Mouse (Mus musculus): ENCODE results near the gene Hist1h3c. TPM values are rescaled to one million over a fixed set of nuclear protein-coding genes. Genes with fewer than 3 reads are reported as not detected.
A peak's percentile ranks its signal among the peaks of the same experiment; 100 is the strongest.

Hist1h3c gene
- polyA plus RNA-seq, 1 experiment, result 2.3 TPM

GRCm38 (mm10) chr13:23760972-23761864 is 15.8 kb upstream of the Hist1h3c start, which contains the start of gene Hist1h4a:
Gene Hist1h4a, minus strand, starts transcription at chr13:23761230.
- Histone ChIP-seq H3K4me3 (ENCODE audit: control insufficient read depth, low read depth, low read length) (peak within 1 kb of the TSS; percentile 85), H3K27ac (ENCODE audit: control insufficient read depth, insufficient read depth, low read depth, low read length) (peak within 1 kb of the TSS; percentile 91), H3K36me3 (ENCODE audit: control insufficient read depth, insufficient read depth, low read length) (no peaks in the 10 kb centered on the region), H3K27me3 (ENCODE audit: control insufficient read depth, insufficient read depth, low read length) (no peaks in the 10 kb centered on the region), H3K4me1 (ENCODE audit: control insufficient read depth, insufficient read depth, low read length) (peaks cover 11% of the 10 kb centered on the region)
- TF ChIP-seq CTCF (IDR thresholded peaks at IDR 0.05; ENCODE audit: control insufficient read depth, insufficient read depth, insufficient replicate concordance, low read depth, low read length), result no peak
- peak; percentile 51; the same call in 1 of the 2 replicates for TF ChIP-seq POLR2A (IDR thresholded peaks at IDR 0.05; ENCODE audit: control insufficient read depth, low read depth, low read length)

GRCm38 (mm10) chr13:23760240-23760971 is 15.0 kb upstream of the Hist1h3c start:
- H3K4me1 ChIP-seq (ENCODE audit: control insufficient read depth, insufficient read depth, low read length), result peaks cover 11% of the 10 kb centered on the region
- no peaks in the 10 kb centered on the region for H3K27me3 ChIP-seq (ENCODE audit: control insufficient read depth, insufficient read depth, low read length)

GRCm38 (mm10) chr13:23759916-23760239 is 14.5 kb upstream of the Hist1h3c start:
- Histone ChIP-seq H3K27ac (ENCODE audit: control insufficient read depth, insufficient read depth, low read depth, low read length) (peak overlapping the region; percentile 91), H3K27me3 (ENCODE audit: control insufficient read depth, insufficient read depth, low read length) (no peaks in the 10 kb centered on the region), H3K36me3 (ENCODE audit: control insufficient read depth, insufficient read depth, low read length) (no peaks in the 10 kb centered on the region), H3K4me1 (ENCODE audit: control insufficient read depth, insufficient read depth, low read length) (peaks cover 8% of the 10 kb centered on the region), H3K4me3 (ENCODE audit: control insufficient read depth, low read depth, low read length) (peak overlapping the region; percentile 85; the same call in 1 of the 2 replicates)
- no peak for TF ChIP-seq CTCF (IDR thresholded peaks at IDR 0.05; ENCODE audit: control insufficient read depth, insufficient read depth, insufficient replicate concordance, low read depth, low read length)

More at GRCm38 (mm10) chr13:23760240-23760971, 15.0 kb upstream of the Hist1h3c start:
- Histone ChIP-seq H3K36me3 (ENCODE audit: control insufficient read depth, insufficient read depth, low read length) (no peaks in the 10 kb centered on the region), H3K4me3 (ENCODE audit: control insufficient read depth, low read depth, low read length) (peak overlapping the region; percentile 85), H3K27ac (ENCODE audit: control insufficient read depth, insufficient read depth, low read depth, low read length) (peak overlapping the region; percentile 91)
- TF ChIP-seq CTCF (IDR thresholded peaks at IDR 0.05; ENCODE audit: control insufficient read depth, insufficient read depth, insufficient replicate concordance, low read depth, low read length) (no peak), POLR2A (IDR thresholded peaks at IDR 0.05; ENCODE audit: control insufficient read depth, low read depth, low read length) (no peak)

- H3K4me3 ChIP-seq (ENCODE audit: control insufficient read depth, low read depth, low read length), result peak overlapping the region; percentile 50; the same call in 1 of the 2 replicates
- no peak overlapping the region for H3K27ac ChIP-seq (ENCODE audit: control insufficient read depth, insufficient read depth, low read depth, low read length)
- H3K27me3 ChIP-seq (ENCODE audit: control insufficient read depth, insufficient read depth, low read length), result no peaks in the 10 kb centered on the region
- TF ChIP-seq POLR2A (IDR thresholded peaks at IDR 0.05; ENCODE audit: control insufficient read depth, low read depth, low read length) (no peak), CTCF (IDR thresholded peaks at IDR 0.05; ENCODE audit: control insufficient read depth, insufficient read depth, insufficient replicate concordance, low read depth, low read length) (no peak)
- no peaks in the 10 kb centered on the region for H3K36me3 ChIP-seq (ENCODE audit: control insufficient read depth, insufficient read depth, low read length)
- H3K4me1 ChIP-seq (ENCODE audit: control insufficient read depth, insufficient read depth, low read length), result peaks cover 6% of the 10 kb centered on the region
Measured at GRCm38 (mm10) chr13:23759251-23759771, 13.9 kb upstream of the Hist1h3c start.

GRCm38 (mm10) chr13:23757921-23758320 is 12.5 kb upstream of the Hist1h3c start:
- Histone ChIP-seq H3K27ac (ENCODE audit: control insufficient read depth, insufficient read depth, low read depth, low read length) (no peak overlapping the region), H3K36me3 (ENCODE audit: control insufficient read depth, insufficient read depth, low read length) (no peaks in the 10 kb centered on the region), H3K4me3 (ENCODE audit: control insufficient read depth, low read depth, low read length) (no peak overlapping the region; the same call in 1 of the 2 replicates), H3K27me3 (ENCODE audit: control insufficient read depth, insufficient read depth, low read length) (no peaks in the 10 kb centered on the region), H3K4me1 (ENCODE audit: control insufficient read depth, insufficient read depth, low read length) (peaks cover 2% of the 10 kb centered on the region; the same call in 1 of the 2 replicates)
- TF ChIP-seq CTCF (IDR thresholded peaks at IDR 0.05; ENCODE audit: control insufficient read depth, insufficient read depth, insufficient replicate concordance, low read depth, low read length) (no peak), POLR2A (IDR thresholded peaks at IDR 0.05; ENCODE audit: control insufficient read depth, low read depth, low read length) (no peak)

GRCm38 (mm10) chr13:23757211-23757773 is 11.9 kb upstream of the Hist1h3c start:
- peak overlapping the region; percentile 81 for H3K27ac ChIP-seq (ENCODE audit: control insufficient read depth, insufficient read depth, low read depth, low read length)
- TF ChIP-seq POLR2A (IDR thresholded peaks at IDR 0.05; ENCODE audit: control insufficient read depth, low read depth, low read length), result no peak
- no peak for TF ChIP-seq CTCF (IDR thresholded peaks at IDR 0.05; ENCODE audit: control insufficient read depth, insufficient read depth, insufficient replicate concordance, low read depth, low read length)
- peak overlapping the region; percentile 68 for H3K4me3 ChIP-seq (ENCODE audit: control insufficient read depth, low read depth, low read length)
- peaks cover 4% of the 10 kb centered on the region; the same call in 1 of the 2 replicates for H3K4me1 ChIP-seq (ENCODE audit: control insufficient read depth, insufficient read depth, low read length)
- H3K36me3 ChIP-seq (ENCODE audit: control insufficient read depth, insufficient read depth, low read length), result no peaks in the 10 kb centered on the region
- no peaks in the 10 kb centered on the region for H3K27me3 ChIP-seq (ENCODE audit: control insufficient read depth, insufficient read depth, low read length)

Data from testis, adult 2 months (tissue).